Mouse (Mus musculus) olfactory bulb, adult 2 months (tissue): ENCODE measurements around the gene Dynll2. TPM values are rescaled to one million over a fixed set of nuclear protein-coding genes. Genes with fewer than 3 reads are reported as not detected.

Experiments
- H3K27ac ChIP-seq: fragments of 200-500 bp; 2 replicates; pipeline ENCODE4 v1.5.1; 2012; ENCODE audit warnings: low read depth, low read length; ENCODE audit not compliant: insufficient read depth
- H3K4me1 ChIP-seq: fragments of 200-500 bp; 2 replicates; pipeline ENCODE4 v1.6.1; 2012; ENCODE audit warnings: low read length; ENCODE audit not compliant: control insufficient read depth, insufficient read depth
- H3K4me3 ChIP-seq: fragments of 200-500 bp; 2 replicates; pipeline ENCODE4 v1.5.1; 2012; ENCODE audit warnings: mild to moderate bottlenecking, low read depth, low read length, moderate library complexity; ENCODE audit not compliant: insufficient read depth
- CTCF ChIP-seq: fragments of 200-500 bp; IDR thresholded peaks from 2 replicates; pipeline ENCODE4 v1.5.1; 2012; ENCODE audit warnings: low read depth, mild to moderate bottlenecking, low read length, moderate library complexity; ENCODE audit not compliant: insufficient read depth
- POLR2A ChIP-seq: fragments of 200-500 bp; IDR thresholded peaks from 2 replicates; pipeline ENCODE4 v1.6.1; 2012; ENCODE audit warnings: mild to moderate bottlenecking, low read depth, low read length, moderate library complexity; ENCODE audit not compliant: insufficient read depth
- WGBS: fragments of 180-500 bp; shearing (Covaris S2); methylation state at CpG from one replicate; pipeline ENCODE4 v1.1.7; 2018; 5-methylcytosine and 5-hydroxymethylcytosine counted together
- polyA plus RNA-seq: library from polyadenylated mRNA; stranded (reverse); fragments of >200 nt; gene quantifications from 2 replicates; pipeline ENCODE4 v1.2.4, GENCODE M21; 2012; ENCODE audit warnings: low replicate concordance; ENCODE audit not compliant: missing spikeins, insufficient read depth, insufficient read length

The Dynll2 gene
- polyA plus RNA-seq, 1 experiment, result 187 TPM

DNA sequence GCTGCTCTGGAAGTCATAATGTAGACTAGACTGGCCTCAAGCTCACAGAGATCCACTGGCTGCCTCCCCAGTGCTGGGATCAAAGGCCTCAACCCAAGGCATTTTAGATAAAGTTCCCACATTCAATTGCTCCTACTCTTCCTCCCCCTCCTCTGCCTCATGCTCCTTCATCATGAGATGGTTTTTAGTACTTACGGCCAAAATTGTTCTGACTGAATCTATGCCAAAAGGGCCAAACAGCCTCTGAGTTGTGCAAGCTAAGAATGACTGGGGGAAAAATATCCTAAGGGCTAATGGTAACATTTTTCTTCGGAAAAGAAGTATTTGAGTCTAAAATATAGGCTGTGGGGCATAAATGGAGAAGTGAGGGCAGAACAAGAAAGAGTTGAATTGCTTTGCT lies 36.6 kb upstream of the Dynll2 start:
- Histone ChIP-seq H3K4me1 (peaks cover 17% of the 10 kb centered on the region), H3K4me3 (no peak overlapping the region), H3K27ac (no peak overlapping the region)
- WGBS, result 76% methylated on average over 2 of the region's 2 CpGs
- TF ChIP-seq POLR2A (no peak), CTCF (no peak)

GRCm38 (mm10) chr11:88015795-88016194 lies 28.5 kb upstream of the Dynll2 start:
- no peak for TF ChIP-seq POLR2A
- TF ChIP-seq CTCF, result no peak
- no peaks in the 10 kb centered on the region for H3K4me1 ChIP-seq
- WGBS, result 90% methylated on average over 6 of the region's 6 CpGs
- no peak overlapping the region for H3K27ac ChIP-seq
- no peak overlapping the region for H3K4me3 ChIP-seq

GRCm38 (mm10) chr11:88015161-88015560 lies 27.8 kb upstream of the Dynll2 start:
- 87% methylated on average over 11 of the region's 11 CpGs for WGBS
- Histone ChIP-seq H3K27ac (no peak overlapping the region), H3K4me1 (peaks cover under 1% of the 10 kb centered on the region; the same call in 1 of the 2 replicates), H3K4me3 (no peak overlapping the region)
- TF ChIP-seq POLR2A (no peak), CTCF (no peak)

DNA sequence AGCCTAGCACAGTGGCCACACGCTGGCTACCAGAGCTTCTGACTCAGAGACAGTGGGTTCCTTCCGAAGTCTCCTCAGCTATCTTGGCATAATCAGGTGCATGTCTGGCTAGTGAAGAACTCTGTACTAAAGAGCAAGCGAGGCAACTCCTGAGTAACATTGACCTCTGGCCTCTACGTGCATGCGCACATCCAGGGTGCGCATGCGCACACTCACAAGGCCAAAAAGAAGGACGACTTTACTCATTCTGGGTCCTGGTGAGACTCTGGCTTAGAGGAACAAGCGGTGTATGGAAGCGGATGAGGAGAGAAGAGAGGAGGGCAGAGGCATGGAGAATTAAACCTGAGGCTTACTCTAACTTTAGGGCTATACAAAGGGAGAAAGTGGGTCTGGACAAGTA lies 26.3 kb upstream of the Dynll2 start:
- H3K4me3 ChIP-seq, result no peak overlapping the region
- H3K27ac ChIP-seq, result no peak overlapping the region
- TF ChIP-seq POLR2A (no peak), CTCF (no peak)
- WGBS, result 97% methylated on average over 10 of the region's 10 CpGs
- H3K4me1 ChIP-seq, result peaks cover 9% of the 10 kb centered on the region

DNA sequence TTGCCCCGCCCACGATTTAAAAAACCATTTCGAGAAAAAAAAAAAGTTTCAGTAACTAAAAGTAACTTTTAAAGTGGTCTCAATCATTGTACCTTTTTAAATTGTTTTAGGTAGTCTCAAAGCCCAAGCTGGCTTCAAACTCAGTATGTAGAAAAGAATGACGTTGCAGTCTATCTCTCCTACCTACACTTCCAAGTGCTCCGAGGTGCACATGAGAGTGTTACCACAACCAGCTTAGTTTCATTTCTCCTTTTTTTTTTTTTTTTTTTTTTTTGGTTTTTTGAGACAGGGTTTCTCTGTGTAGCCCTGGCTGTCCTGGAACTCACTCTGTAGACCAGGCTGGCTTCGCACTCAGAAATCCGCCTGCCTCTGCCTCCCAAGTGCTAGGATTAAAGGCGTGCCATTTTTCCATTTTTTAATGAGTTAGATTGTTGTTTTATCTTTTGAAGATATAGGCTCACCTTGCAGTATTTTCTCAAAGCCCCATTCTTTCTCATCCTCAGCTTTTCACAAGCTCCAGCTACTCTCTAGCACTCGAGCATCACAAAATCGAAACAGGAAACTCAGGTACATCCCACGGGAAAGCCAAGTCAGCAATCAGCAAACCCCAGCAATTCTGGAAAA lies 25.4 kb upstream of the Dynll2 start:
- no peak for TF ChIP-seq POLR2A
- TF ChIP-seq CTCF, result no peak
- Histone ChIP-seq H3K4me1 (peaks cover 9% of the 10 kb centered on the region), H3K4me3 (no peak overlapping the region), H3K27ac (no peak overlapping the region)
- 94% methylated on average over 11 of the region's 11 CpGs for WGBS

DNA sequence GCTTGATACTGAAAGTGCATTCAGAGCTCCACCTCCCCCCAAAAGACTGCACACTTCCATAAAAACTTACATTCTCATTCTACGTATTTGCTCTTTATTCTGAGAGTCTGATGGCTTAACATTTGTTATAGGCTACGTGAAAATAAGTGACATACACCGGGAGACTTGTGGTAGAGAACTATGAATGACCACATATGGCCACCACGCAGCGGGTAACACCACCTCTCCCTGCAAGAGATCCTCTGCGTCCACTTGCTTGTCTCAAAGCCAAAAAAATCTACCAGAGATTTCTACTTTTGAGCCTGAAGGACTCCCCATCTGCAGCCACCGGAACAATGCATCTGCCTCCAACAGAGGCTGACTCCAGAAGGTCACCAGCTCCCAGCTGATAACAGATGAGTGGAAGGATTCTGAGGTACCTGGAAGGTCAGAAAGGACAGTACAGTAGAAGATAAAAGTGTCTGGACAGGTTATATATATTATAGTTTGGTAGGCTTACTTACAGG lies 24.6 kb upstream of the Dynll2 start:
- no peak overlapping the region for H3K27ac ChIP-seq
- no peak overlapping the region for H3K4me3 ChIP-seq
- 90% methylated on average over 7 of the region's 7 CpGs for WGBS
- H3K4me1 ChIP-seq, result peaks cover 9% of the 10 kb centered on the region
- TF ChIP-seq CTCF (no peak), POLR2A (no peak)

- Histone ChIP-seq H3K4me1 (peaks cover 9% of the 10 kb centered on the region), H3K27ac (no peak overlapping the region), H3K4me3 (no peak overlapping the region)
- 84% methylated on average over 11 of the region's 11 CpGs for WGBS
- TF ChIP-seq CTCF (no peak), POLR2A (no peak)
Measured at GRCm38 (mm10) chr11:88011208-88011913, 24.0 kb upstream of the Dynll2 start.

DNA sequence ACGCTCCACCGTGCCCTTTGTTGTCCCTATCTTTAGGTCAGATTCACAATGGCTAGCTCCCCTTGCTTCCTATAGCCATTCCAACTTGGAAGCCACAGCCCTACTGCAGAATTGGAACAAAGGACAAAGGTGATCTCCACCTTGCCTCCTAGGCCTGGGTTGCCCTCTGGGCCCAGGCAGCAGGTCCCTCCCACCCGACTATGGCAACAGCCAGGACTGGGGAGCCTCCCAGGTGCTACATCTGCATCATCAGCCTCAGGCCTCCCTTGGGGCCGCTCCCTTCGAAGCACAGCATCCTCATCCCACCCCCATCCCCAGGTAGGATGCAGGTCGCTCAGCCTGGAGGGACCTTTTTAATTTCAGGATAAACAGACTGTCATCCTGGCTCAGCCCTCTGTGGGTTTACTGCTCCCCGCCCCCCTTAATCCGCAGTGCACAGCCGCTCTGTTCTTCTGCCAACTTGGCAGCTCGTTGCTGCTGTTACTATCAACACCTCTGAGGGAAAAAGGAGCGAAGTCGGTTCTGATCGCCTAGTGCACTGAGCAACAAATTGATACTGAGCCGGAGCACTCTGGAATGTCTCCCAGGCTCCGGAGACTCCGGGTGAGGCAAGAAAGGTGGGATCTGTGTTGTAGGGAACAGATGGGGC lies 22.3 kb upstream of the Dynll2 start:
- TF ChIP-seq CTCF (no peak), POLR2A (no peak)
- Histone ChIP-seq H3K4me3 (peak overlapping the region; percentile 0; the same call in 1 of the 2 replicates), H3K4me1 (peaks cover 9% of the 10 kb centered on the region), H3K27ac (no peak overlapping the region)
- WGBS, result 19% methylated on average over 16 of the region's 16 CpGs

DNA sequence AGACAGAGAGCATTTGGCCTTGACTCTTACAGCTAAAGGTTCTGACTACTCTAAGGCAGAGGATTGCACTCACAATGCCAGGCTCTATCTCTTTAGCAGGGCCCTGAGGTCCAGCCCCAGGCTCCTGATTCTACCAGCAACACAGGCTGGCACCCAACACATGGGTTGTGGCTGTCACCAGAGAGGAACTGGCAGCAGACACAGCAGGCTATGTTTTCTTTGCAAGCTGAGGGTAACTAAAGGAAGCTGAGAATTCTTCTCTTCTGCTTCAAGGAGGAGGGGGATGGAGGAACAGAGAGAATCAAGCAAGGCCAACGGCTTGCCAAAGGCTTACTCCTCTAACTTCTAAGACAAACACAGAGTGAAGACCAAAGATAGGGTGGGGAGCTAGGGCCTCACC lies 21.3 kb upstream of the Dynll2 start:
- 68% methylated on average over 1 of the region's 1 CpGs for WGBS
- H3K27ac ChIP-seq, result no peak overlapping the region
- TF ChIP-seq POLR2A (no peak), CTCF (no peak)
- H3K4me1 ChIP-seq, result peaks cover 9% of the 10 kb centered on the region
- no peak overlapping the region for H3K4me3 ChIP-seq
